Mouse (Mus musculus) frontal cortex, postnatal 36 days (tissue): ENCODE data around the gene Arhgef40.

Experiments
- DNase-seq, 2 experiments: peaks; one replicate each; pipeline ENCODE4 v3.0.0; 2022; ENCODE audit warnings: low spot score in 2 of 2

The Arhgef40 gene

DNA sequence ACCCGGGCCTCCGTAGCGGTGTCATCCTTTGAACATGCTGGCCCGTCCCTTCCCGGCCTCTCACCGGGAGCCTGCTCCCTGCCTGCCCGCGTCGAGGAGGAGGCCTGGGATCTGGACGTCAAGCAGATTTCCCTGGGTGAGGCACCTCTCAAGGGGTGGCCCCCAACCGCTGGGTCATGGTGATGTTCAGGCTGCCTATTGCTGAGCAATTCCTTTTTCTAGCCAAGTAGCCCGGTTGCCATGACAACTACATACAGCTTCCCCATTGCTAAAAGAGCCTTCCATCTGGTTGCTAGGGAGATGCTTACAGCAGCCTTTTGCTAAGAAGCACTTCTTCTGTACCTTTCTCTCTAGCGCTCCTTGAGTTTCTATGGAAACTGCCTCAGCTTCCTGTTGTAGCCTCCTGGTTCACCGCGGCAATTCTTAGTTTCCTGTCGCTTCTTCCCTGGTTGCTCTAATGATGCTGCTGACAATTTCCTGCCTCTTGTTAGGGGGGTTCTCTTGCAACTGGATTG, 19.5 kb downstream of the Arhgef40 start:
- peak; percentile 79 to 90 for DNase-seq

- DNase-seq, result no peak
Measured at GRCm38 (mm10) chr14:52005141-52005540, 20.6 kb downstream of the Arhgef40 start.

DNA sequence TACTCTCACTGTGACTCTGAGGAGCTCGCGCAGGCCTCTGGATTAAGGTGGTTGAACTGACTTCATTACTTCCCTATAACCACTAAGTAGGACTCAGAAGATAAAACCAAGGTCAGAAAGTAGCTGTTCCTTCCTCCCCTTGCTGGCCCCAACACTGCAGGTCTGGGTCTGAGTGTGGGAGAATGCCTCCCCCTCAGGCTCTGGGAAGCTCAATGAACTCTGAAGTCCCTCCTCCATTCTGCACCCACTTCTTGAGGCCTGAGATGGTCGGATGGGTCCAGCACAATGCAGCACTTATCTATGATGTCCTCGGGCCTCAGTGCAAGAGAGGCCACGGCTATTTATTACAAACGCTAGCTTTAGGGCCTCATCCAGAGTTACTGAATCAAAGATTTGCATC, 21.1 kb downstream of the Arhgef40 start:
- DNase-seq, result no peak

DNA sequence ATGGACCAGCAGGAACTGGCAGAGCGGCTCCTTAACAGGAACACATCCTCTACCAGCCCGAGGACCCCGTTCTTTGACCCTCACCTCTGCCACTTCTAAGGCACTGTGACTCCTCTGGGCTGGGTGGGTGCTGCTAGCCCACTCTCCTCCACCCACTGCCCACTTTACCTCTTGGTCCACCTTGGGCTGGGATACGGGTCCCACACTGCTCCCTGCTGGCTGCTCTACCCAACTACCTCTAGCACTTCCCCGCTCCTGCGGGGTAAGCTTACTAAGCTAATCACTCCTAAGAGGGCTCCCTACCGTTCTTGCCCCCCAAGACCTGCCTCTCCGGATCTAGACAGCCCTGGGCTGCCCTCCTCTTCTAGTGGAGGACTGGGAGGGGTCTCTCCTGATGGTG, 21.7 kb downstream of the Arhgef40 start:
- DNase-seq, result no peak

DNA sequence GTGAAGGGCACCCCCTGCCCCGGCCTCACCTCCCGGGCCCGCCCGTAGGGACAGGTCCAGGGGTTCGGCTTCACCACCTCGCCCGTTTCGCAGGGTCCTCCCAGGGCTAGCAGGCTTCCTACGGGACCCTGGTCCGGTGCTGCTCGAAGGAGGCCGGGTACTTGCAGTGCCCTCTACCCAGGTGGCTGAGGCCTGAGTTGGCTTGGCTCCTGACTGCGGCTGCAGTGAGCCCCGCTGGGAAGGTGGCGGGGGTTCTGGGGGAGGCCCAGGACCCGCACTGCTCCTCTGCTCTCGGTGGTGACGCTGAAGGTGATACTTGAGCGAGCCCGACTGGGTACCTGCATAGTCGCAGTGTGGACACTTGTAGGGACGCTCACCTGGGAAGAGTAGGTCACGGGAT, 22.3 kb downstream of the Arhgef40 start:
- DNase-seq, result no peak

DNA sequence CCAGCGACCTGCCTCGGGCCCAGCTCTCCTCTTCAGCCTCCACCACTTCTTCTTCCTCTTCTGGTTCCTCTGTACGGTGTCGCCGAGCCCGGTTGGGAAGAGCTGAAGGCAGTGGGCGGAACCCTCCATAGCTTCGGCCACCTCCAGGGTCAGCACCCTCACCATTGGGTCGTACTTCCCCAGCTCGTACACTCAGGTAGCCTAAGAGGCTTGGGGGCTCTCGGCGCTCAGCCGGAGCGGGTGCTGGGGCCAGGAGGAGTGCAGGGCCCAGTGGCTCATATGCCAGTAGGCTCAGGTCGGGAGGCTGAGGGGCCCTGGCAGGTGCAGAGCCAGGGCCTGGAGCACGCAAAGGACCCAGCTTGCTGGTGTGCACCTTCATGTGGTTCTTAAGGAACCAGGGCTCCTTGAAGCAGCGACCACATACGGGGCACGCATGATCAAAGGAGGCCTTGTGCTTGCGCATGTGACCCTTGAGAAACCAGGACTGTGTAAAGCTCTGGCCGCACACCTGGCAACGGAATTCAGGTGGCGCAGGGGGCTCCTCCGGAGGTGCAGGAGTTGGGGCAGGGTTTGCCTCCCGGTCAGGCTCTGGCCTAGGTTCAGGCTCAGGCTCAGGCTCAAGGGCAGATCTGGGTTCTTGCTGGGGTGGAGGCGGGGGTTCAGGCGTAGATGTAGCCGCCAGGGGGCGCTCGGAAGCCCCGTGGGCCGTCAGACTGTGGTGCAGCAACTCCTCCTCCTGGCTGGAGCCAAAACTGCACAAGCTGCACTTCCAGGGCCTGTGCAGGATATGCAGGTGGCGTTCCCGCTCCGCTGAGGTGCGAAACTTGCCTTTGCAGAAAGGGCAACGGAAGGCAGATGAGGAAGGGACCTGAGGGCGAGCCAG, 24.0 kb downstream of the Arhgef40 start:
- peak; percentile 89 to 93 for DNase-seq

DNA sequence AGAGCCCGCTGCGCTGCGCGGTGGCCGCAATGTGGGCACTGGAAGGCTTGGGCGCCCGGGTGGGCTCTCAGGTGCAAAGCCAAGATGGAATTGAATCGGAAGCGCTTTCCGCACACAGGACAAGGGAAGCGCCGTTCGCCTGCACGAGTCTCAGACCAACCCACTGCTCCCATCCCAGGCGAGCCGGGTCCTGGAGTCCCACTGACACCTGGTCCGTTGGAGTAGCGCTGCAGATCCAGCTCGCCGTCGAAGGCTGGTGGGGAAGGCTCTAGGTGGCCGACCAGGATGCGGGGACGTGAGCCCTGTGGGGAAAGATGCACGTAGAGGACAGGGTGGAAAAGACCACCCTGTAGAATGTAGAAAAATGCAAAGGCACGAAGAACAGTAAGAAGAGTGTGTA, 24.8 kb downstream of the Arhgef40 start:
- DNase-seq, result no peak

- DNase-seq, result no peak
Measured at GRCm38 (mm10) chr14:52009841-52010240, 25.3 kb downstream of the Arhgef40 start.

GRCm38 (mm10) chr14:52010446-52011111, 26.1 kb downstream of the Arhgef40 start:
- DNase-seq, result peak in 1 of 2 experiments; percentile 61

- no peak for DNase-seq
Measured at GRCm38 (mm10) chr14:52011683-52012082, 27.2 kb downstream of the Arhgef40 start.

DNA sequence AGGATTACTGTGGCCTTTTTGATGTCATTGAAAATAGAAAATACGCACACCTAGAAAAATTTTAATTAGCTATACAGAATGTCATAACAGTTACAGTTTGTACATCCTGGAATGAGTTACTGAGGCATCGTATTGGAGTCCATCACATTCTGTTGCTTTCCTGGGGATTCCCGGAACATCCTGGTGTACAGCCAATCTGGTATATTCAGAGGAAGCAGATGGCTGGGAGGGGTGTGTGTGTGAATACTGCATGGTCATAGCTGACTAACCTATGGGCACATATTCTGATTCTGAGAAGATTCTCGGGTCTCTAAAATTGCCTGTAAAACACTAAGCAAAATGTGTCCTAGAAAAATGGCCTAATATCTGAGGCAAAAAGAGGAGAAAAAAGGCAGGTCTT, 27.6 kb downstream of the Arhgef40 start:
- DNase-seq, result peak; percentile 58 to 79

DNA sequence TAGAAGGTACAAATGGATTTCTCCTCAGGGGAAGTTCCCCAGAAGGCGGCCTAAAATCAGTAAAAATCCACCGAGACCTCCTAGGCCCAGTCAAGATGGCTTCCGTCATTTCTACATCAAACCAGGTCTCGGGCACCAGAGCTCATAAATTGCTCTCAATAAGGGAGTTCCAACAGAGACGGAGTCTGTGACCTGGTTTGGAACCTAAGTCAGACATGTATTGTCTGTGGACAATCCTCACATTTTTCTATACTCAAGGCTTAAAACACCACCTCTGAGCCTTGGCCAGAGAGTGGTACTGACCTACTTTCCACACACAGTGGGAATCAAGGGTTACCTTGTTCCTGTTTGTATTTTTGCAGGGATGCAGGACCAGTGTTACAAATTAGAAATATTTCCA, 28.0 kb downstream of the Arhgef40 start:
- DNase-seq, result no peak

DNA sequence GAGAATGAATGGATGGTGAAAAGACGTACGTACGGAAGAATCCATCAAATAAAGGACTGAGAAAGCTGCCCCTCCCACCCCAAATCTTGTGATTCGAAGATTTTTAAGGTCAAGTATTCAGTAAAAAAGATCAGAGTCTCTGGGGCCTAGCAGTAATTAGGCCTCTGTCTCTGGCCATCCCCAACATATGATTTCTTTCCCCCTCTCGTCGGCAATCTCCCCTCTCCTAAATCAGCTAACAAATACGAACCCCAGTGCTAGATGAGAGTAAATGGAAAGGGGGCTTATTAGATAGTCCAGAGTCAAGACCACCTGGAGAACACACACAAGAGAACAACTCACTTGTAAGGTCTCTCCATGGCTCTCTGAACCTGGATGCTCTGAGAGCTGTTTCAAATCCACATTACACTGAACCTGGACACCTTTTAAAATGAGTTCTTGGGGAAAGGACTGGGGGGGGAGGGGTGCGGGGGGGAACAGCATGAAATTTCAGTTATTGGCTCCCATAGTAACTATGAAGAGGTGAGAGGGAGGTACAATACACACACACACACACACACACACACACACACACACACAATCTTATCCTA, 28.6 kb downstream of the Arhgef40 start:
- no peak for DNase-seq

GRCm38 (mm10) chr14:52013771-52014219, 29.3 kb downstream of the Arhgef40 start:
- no peak for DNase-seq

- no peak for DNase-seq
Measured at GRCm38 (mm10) chr14:52014271-52014760, 29.8 kb downstream of the Arhgef40 start.

- no peak for DNase-seq
Measured at GRCm38 (mm10) chr14:52014761-52015311, 30.3 kb downstream of the Arhgef40 start.

GRCm38 (mm10) chr14:52015445-52016100, 31.1 kb downstream of the Arhgef40 start, which contains the start of gene Tmem253:
Tmem253 (plus strand) TSS chr14:52015658.
- no peak for DNase-seq

DNA sequence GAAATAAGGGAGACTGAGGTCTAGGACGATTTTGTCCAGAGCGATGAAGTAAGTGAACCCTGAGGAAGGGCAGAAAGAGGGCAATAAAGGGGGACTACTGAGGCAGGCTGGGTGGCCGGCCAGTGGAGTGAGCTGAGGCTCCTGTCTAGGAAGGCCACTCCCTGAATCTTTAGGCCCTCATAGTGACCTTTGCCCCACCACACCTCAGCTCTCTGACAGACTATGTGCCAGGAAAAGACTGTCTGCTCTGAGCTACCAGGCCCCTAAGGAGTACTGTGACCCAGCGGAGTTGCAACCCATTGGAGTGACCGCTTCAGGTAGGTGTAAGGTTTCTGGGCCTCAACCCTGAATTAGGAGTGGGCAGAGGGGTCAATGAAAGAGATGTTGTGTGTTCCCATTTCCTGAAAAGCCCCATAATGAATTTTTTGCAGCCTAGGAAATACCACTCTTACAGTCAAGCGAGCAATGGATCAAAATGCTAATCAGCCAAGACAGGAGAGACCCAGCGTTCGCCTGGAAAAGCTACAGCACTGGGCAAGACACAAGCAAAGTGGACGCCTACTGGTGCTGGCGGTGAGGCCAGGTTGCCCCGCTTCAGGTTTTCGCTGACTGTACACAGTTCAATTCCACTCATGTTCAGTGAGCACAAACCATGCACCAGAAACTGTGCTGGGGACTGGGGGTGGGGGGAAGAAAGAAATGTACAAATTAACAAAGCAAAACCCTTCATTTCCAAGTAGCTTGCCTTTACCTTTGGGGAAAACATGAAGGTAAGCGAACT, 32.3 kb downstream of the Arhgef40 start:
- no peak for DNase-seq

GRCm38 (mm10) chr14:52017662-52018061, 33.1 kb downstream of the Arhgef40 start:
- DNase-seq, result no peak

DNA sequence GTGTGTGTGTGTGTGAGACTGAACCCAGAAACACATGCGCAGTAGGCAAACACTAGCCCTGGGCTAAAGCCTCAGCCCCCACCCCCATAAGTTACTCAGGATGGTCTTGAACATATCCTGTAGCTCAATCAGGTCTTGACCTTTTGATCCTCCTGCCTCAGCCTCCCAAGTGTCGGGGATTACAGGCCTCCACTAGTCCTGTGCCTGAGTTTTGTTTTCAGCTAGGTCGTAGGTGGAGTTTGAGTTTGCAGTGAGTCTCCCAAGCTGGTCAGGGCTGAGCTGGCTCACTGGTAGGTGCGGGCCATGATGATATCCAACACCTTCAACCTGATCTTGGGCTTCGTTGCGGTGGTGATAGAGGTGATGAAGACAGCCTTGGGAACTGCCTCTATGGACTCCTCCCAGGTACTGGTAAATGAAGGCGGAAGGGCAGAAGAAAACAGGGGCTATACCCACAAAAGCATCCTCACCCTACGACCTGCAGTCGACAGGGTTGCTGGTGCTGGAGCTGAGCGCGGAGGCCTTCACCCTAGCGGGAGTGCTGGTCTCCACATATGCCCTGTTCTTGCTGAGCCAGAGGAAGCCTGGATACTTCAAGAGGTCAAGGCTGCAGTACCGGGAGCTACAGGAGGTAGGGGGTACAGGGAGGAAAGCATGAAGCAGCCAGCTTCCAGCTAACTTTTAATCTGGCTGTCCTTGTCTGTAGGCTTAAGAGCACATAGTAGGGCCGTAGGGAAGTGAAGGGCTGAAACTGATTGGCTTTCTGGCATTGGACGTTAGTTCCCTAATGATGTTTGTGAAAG, 33.9 kb downstream of the Arhgef40 start:
- DNase-seq, result no peak
